Mouse (Mus musculus) layer of hippocampus, adult 18-20 months (tissue): ENCODE data around the gene Nfkb2. TPM values are rescaled to one million over a fixed set of nuclear protein-coding genes. Genes with fewer than 3 reads are reported as not detected.

Experiments used
- DNase-seq, 2 experiments: peaks; one replicate each; pipeline ENCODE4 v3.0.0; 2022; ENCODE audit warnings: low spot score in 2 of 2
- total RNA-seq, 2 experiments: library from RNA; stranded (reverse); gene quantifications; 2 replicates each; pipeline ENCODE4 v1.2.3; 2021

Gene Nfkb2
- total RNA-seq, 2 experiments from 2014 or later, result 2.2 to 2.3 TPM

DNA sequence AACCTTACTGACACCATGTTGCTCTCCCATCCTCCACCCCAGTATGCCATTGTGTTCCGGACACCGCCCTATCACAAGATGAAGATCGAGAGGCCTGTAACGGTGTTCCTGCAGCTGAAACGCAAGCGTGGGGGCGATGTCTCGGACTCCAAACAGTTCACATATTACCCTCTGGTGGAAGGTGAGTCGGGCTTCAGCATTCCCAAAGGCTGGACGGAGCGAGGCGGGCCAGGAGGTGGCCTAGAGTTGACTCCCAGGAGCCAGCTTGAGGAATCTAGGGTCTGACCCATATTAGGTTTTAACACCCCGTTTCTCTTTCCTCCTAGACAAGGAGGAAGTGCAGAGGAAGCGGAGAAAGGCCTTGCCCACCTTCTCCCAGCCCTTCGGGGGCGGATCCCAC, 4.2 kb downstream of the Nfkb2 start:
- peak; percentile 1 to 13 for DNase-seq

GRCm38 (mm10) chr19:46308706-46309435, 4.8 kb downstream of the Nfkb2 start:
- DNase-seq, result peak; percentile 83 to 91

- peak; percentile 1 to 9 for DNase-seq
Observed at GRCm38 (mm10) chr19:46309651-46310305, 5.7 kb downstream of the Nfkb2 start.

DNA sequence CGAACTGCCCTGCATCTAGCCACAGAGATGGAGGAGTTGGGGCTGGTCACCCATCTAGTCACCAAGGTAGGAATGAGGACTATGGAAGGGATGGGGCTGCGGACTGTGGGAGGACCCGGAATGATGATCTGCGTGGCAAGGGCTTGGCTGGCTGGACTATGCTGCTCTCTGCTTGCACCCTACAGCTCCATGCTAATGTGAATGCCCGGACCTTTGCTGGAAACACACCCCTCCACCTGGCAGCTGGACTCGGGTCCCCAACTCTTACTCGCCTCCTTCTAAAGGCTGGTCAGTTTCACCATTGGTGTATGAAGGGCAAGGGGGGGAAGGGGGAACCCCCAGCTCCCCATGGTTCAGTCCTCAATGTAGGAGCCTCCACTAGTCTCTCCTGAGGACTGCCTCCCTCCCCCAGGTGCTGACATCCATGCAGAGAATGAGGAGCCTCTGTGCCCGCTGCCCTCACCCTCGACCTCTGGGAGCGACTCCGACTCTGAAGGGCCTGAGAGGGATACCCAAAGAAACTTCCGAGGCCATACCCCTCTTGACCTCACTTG, 6.3 kb downstream of the Nfkb2 start:
- peak in 1 of 2 experiments; percentile 7 for DNase-seq

GRCm38 (mm10) chr19:46311341-46311740, 7.2 kb downstream of the Nfkb2 start:
- no peak for DNase-seq

DNA sequence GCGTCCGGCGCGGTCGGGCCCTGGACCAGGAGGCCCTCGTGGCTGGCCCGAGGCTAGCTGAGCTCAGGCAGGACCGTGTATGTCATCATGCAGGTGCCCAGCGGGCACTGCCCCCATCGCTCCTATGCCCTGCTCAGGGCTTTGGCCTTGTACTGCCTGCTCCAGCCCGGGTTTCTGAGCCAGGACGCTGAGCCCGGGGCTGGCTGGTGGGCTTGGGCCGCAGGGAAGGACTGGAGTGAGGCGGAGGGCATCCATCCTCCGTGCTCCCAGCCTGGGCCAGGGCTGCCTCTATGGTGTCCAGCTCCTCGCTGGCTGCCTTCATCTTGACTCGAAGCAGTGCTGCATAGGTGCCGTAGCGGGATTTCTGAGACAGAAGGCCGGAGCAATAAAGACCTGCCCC, 8.4 kb downstream of the Nfkb2 start:
- peak in 1 of 2 experiments; percentile 3 for DNase-seq

DNA sequence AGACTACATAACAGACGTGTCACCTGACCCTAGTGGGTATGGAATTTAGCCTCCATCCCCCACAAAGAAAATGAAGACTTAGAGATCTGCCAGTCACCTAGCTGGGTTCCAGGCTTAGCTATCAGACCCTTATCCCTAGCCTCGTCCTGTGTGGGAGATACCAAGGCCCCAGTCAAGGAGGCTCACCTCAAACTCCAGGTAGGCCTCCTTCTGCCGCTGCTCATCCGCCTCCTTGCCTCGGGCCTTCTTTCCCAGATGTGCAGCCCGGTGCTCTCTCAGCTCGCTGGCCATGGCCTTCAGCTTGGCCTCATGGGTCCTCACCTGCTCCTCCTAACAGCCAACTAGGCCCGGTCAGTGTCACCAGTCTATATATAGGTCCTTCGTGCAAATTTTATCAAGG, 9.0 kb downstream of the Nfkb2 start:
- no peak for DNase-seq

GRCm38 (mm10) chr19:46313591-46313990, 9.5 kb downstream of the Nfkb2 start:
- DNase-seq, result no peak

- DNase-seq, result no peak
Observed at GRCm38 (mm10) chr19:46314151-46314601, 10.1 kb downstream of the Nfkb2 start.

GRCm38 (mm10) chr19:46314872-46315742, 11.0 kb downstream of the Nfkb2 start:
- DNase-seq, result peak; percentile 0 to 10

DNA sequence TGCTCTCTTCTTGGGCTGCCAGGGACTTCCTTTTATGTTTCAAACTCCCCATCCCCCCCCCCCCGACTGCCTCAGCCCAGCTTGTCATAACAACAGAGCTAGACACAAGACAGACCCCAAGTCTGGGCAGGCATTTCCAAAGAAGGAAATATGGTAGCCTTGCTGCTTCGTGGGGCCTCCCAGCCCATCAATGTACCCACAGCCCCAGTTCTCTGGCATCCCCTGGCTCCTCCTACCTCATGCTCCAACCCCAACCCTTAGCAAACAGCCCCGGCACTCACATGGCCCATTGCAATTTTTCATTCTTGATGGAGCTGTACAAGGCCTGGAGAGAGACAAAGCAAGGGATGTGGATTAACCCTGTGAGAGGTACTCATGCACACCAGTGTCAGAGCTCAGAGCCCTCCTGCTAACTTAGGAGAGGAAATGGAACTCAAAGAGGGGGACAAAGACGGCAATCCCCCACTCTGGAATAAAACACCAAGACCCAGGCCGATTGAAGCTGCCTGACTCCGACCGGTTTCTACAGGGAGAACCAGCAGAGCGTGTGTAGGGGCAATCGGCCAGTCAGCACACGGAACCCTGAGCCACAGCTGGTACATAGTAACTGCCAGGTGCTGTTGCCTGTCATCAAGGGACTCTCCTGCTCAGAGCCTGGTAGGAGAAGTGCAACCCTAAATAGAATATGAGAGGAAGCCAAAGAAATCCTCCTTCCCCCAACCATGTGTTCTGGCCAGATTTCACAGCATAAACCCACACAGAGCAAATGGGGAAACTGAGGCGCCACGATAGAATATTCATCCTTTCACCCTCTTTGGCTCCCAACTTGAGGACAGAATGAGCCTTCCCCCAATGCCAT, 11.9 kb downstream of the Nfkb2 start:
- DNase-seq, result peak; percentile 9 to 46

DNA sequence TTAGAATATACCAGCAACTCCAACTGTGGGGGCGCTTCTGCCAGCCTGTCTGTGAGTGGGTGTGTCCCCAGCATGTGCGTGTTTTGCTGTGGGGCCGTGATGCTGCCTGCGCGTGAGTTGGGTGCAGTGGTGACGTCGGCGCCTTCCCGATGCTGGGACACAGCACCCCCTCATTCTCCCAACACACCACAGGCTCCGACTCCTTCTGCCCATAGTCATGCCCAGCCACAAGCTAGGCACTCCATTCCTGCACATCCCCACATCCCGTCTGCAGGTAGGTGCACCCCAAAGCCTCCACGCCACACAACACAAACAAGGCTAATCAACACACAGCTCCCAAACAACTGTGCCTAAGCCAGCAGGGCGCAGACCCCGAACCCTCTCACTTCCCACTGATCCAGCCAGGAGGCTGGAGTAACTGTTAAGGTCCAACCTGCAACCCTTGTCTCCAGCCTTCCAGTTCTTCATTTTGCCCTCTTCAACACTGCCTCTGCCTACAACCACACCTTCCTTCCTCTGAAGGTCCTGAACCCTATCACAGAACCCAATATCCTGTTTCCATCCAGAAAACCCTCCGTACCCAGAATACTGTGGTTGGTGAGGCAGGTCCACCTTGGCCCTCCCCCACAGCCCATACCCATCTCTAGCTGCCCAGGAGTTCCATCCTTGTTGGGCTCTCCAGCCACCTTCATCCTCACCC, 12.9 kb downstream of the Nfkb2 start:
- peak; percentile 81 to 91 for DNase-seq

GRCm38 (mm10) chr19:46317546-46317885, 13.4 kb downstream of the Nfkb2 start:
- peak in 1 of 2 experiments; percentile 26 for DNase-seq

GRCm38 (mm10) chr19:46318031-46318471, 13.9 kb downstream of the Nfkb2 start:
- peak; percentile 68 to 69 for DNase-seq

DNA sequence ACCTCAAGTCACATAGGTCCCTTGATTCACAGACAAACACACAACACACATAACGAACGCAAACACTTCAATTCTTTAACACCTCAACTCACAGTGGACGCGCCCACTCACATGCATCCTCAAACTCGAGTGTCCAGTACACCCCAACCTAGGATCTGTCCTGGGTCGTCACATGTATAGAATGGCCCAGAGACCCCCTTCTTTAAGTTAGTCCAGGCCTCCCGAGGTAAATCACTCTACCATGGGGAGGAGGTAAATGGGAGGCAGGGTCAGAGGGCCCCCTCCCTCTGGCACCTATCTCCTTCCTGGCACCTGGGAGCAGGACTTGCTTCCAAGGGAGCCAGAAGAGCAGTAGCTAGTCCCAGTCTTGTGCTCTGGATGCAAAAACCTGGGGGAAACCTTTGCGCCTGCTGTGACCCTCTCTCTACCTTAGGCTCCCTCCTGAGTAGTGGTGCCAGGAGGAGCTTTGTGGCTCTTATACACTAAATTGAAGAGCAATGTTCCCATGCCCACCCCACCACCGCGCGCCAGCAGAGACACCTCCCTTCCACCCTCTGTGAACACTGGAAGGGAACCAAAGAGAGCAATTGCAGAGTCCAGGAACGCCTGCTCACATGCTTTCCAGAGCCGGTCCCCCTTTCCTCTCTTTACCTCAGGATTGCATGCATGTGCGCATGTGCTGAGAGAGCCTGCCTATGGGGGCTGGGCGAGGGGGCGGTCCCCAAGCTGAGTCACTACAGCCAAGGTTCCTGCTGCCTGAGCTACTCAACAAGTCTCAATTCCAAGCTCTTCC, 14.7 kb downstream of the Nfkb2 start:
- peak; percentile 92 to 96 for DNase-seq

DNA sequence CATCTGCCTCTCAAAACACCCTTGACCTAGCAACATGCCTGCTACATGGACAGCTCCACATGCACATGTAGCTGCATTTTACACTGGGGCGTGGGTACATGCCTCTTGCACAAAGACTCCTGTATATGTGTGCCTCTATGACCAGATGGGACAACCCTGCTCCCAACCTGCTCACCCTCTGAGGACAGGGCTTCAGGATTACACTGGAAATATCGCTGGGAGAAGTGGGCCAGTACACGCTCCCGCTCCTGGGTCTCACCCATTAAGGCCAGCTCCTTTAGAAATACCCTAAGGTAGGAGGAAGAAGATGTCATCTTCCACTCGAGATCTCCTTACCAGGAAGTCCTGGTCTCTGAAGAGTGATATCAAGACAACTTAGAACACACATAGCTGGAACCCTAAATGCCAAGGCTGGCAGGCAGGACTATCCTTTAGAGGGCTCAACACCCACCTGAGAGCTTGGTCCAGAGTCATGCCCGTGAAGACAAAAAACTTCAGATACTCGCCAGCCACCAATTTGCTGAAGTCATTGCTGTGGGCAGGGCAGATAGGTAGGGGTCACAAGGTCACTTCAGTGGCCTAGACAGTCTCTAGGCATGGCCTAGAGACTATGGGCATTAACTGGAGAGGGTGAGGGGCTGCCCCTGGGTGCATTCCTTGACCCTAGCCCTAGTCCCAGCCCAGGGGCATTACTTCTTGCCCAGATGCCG, 16.1 kb downstream of the Nfkb2 start:
- peak in 1 of 2 experiments; percentile 21 for DNase-seq

GRCm38 (mm10) chr19:46321101-46321943, 17.2 kb downstream of the Nfkb2 start:
- peak; percentile 68 to 69 for DNase-seq
